Mouse (Mus musculus) heart, adult 2 months (tissue): Measurements from ENCODE around the gene Emp3. TPM values are rescaled to one million over a fixed set of nuclear protein-coding genes. Genes with fewer than 3 reads are reported as not detected.

Experiments
- DNase-seq, 2 experiments: peaks; one replicate each; pipeline ENCODE4 v3.0.0; 2021
- H3K27ac ChIP-seq: fragments of 200-600 bp; 2 replicates; pipeline ENCODE4 v1.8.1; 2022
- H3K27me3 ChIP-seq: fragments of 200-500 bp; 2 replicates; pipeline ENCODE4 v1.6.1; 2012; ENCODE audit warnings: mild to moderate bottlenecking, low read length, inconsistent platforms, mixed read lengths; ENCODE audit not compliant: control insufficient read depth, insufficient read depth
- H3K36me3 ChIP-seq: fragments of 200-500 bp; 2 replicates; pipeline ENCODE4 v1.6.1; 2012; ENCODE audit warnings: low read length, inconsistent platforms; ENCODE audit not compliant: control insufficient read depth, insufficient read depth
- H3K4me1 ChIP-seq: fragments of 200-500 bp; 2 replicates; pipeline ENCODE4 v1.6.1; 2011; ENCODE audit warnings: low read length; ENCODE audit not compliant: control insufficient read depth, insufficient read depth
- H3K4me3 ChIP-seq: fragments of 200-600 bp; 2 replicates; pipeline ENCODE4 v1.8.1; 2022
- H3K79me2 ChIP-seq: fragments of 200-500 bp; replicated peaks from 2 replicates; pipeline ENCODE4 v1.6.1; 2012; ENCODE audit warnings: mild to moderate bottlenecking, inconsistent platforms, low read length, moderate library complexity, mixed read lengths; ENCODE audit not compliant: control insufficient read depth, insufficient read depth
- H3K9ac ChIP-seq: fragments of 200-500 bp; 2 replicates; pipeline ENCODE4 v1.6.1; 2012; ENCODE audit warnings: low read depth, mild to moderate bottlenecking, control low read depth, inconsistent platforms, low read length, mixed read lengths
- CTCF ChIP-seq: fragments of 200-600 bp; IDR thresholded peaks from 2 replicates; pipeline ENCODE4 v1.8.1; 2022; ENCODE audit warnings: antibody characterized with exemption, mild to moderate bottlenecking, moderate library complexity
- EP300 ChIP-seq: fragments of 200-500 bp; IDR thresholded peaks from 2 replicates; pipeline ENCODE4 v1.6.1; 2011; ENCODE audit warnings: low read depth, low read length, control low read depth; ENCODE audit not compliant: insufficient read depth
- POLR2A ChIP-seq: fragments of 200-500 bp; IDR thresholded peaks from 2 replicates; pipeline ENCODE4 v1.6.1; 2011; ENCODE audit warnings: mild to moderate bottlenecking, low read depth, low read length, control low read depth; ENCODE audit not compliant: insufficient read depth
- WGBS: fragments of 180-500 bp; shearing (Covaris S2); methylation state at CpG from one replicate; pipeline ENCODE4 v1.1.7; 2018; 5-methylcytosine and 5-hydroxymethylcytosine counted together
- intact Hi-C: fragments of 180-260 bp; cut with DNase I; formaldehyde crosslinking; loops from one replicate; pipeline ENCODE4 v1.15.1; 2025
- polyA plus RNA-seq: library from polyadenylated mRNA; depleted of rRNA; stranded (reverse); fragments of >200 nt; gene quantifications from 2 replicates; pipeline ENCODE4 v1.2.3, GENCODE M21; 2012
- total RNA-seq, 2 experiments: library from RNA; stranded (reverse); gene quantifications; 2 replicates each; pipeline ENCODE4 v1.2.3; 2021

The Emp3 gene
- total and polyA plus RNA-seq, 3 experiments, result 24.2 to 77.7 (median 29.2) TPM

DNA sequence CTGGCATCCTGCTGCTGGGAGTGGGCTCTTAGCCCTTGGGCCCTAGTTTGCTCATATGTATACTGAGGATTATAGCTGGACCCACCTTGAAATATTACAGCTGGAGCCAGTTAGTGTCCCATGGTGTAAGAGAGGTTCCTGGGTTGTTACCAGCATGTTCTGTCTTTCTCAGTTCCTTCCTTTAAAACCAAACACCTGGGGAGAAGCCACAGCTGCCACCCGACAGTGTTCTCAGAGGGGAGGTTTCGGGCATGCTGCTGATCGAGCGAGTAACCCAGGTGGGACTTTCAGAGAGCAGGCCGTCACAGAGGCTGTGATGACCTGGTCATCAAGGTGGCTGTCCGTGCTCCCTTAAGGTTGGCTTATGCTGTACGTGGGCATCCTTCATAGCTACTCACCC, 44.3 kb downstream of the Emp3 start:
- intact Hi-C loops, result no loop called here
- DNase-seq, result no peak
- Histone ChIP-seq H3K4me1 (peaks cover 9% of the 10 kb centered on the region), H3K27me3 (no peaks in the 10 kb centered on the region), H3K9ac (no peak overlapping the region), H3K79me2 (peaks cover 9% of the 10 kb centered on the region), H3K36me3 (peaks cover 10% of the 10 kb centered on the region), H3K4me3 (no peak overlapping the region), H3K27ac (no peak overlapping the region)
- no peak for TF ChIP-seq POLR2A
- no peak for TF ChIP-seq CTCF
- no peak for TF ChIP-seq EP300
- 97% methylated on average over 7 of the region's 7 CpGs for WGBS

DNA sequence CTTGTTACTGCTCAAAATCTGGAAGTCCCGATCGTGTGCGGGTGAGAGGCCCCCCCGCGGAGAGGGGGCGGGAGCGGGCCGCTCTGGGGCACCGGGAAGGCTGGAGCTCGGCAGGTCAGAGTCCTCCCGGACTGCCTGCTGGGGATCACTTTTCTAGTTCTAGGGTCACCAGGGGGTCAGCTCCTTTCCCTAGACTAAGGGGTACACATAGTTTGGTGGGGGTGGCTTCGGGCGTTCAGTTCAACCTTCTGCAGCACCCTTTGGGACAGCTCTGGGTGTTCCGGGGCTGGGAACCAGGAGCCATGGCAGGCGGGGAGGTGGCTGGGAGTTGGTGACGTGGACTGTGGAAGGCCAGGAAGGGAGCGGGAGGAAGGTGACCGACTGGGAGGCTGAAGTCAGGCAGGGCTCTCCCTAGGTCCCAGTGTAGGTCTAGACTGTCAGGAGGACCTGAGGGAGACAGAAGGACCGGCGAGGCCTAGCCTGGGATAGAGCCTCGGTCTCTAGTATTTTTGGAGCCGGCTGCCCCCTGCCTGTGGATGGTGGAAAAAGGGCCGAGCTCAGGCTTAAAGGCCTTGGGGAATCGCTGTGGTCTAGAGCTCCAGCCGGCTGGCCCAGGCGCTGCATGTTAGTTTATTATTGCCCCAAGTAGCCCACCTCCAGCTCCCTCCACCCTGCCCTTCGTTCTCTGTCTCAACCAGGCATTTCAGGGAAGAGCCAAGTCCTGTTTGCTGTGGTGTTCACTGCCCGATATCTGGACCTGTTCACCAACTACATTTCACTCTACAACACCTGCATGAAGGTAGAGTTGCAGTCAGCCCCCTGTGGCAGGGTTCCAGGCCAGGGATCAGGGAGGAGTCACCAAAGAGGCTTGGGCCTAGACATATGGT, 47.9 kb downstream of the Emp3 start:
- H3K27ac ChIP-seq, result peak overlapping the region; percentile 92
- H3K79me2 ChIP-seq, result peaks cover 9% of the 10 kb centered on the region; the same call in 1 of the 2 replicates
- peaks cover 9% of the 10 kb centered on the region for H3K4me1 ChIP-seq
- peak; percentile 56 for TF ChIP-seq CTCF
- peak; percentile 33; the same call in 1 of the 2 replicates for TF ChIP-seq POLR2A
- TF ChIP-seq EP300, result no peak
- intact Hi-C loops, result loop anchor here (1.0 to 2.0 kb wide), 2 partner anchors 23 to 49 kb away; partner anchors contain the start of genes Syngr4 and Tmem143
- under 1% methylated on average over 28 of the region's 28 CpGs for WGBS
- H3K36me3 ChIP-seq, result peaks cover 10% of the 10 kb centered on the region
- peak overlapping the region; percentile 71 for H3K4me3 ChIP-seq
- peak; percentile 78 to 82 for DNase-seq
- peak overlapping the region; percentile 69 for H3K9ac ChIP-seq
- H3K27me3 ChIP-seq, result peaks cover 7% of the 10 kb centered on the region

DNA sequence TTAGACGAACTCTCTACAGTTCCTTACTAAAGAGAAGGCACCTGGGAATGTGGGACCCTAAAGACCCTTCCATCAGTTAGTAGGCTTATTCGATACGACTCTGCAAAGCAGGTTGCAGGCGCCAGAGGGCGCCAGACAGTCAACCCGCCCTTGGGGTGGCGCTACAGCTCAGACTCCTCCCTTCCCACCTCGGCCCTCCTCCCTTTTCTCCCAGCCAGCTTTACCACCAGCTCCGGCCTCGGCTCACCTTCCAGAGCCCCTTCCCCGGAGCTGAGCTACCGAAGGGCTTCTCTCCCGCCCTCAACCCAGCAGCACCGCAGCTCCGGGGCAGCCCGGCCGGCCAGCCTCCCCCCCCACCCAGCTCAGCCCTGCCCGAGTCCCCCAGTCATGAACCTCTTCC, 48.6 kb downstream of the Emp3 start, which contains the start of gene Kdelr1:
TSS of gene Kdelr1 (plus strand) at position 149 of the 400 bp plus-strand sequence.
- DNase-seq, result peak; percentile 91 to 94
- H3K9ac ChIP-seq, result peak within 1 kb of the TSS; percentile 69
- peaks cover 7% of the 10 kb centered on the region for H3K27me3 ChIP-seq
- no peak; the same call in none of the 2 replicates for TF ChIP-seq CTCF
- peak; percentile 79 for TF ChIP-seq POLR2A
- TF ChIP-seq EP300, result peak; percentile 63
- under 1% methylated on average over 18 of the region's 18 CpGs for WGBS
- H3K79me2 ChIP-seq, result peaks cover 9% of the 10 kb centered on the region; the same call in 1 of the 2 replicates
- H3K4me3 ChIP-seq, result peak within 1 kb of the TSS; percentile 71
- H3K36me3 ChIP-seq, result peaks cover 10% of the 10 kb centered on the region
- peak within 1 kb of the TSS; percentile 92 for H3K27ac ChIP-seq
- intact Hi-C loops, result loop anchor here (1.0 to 2.0 kb wide), 4 partner anchors 24 to 137 kb away; partner anchors contain the start of genes Syngr4 and Tmem143
- H3K4me1 ChIP-seq, result peaks cover 9% of the 10 kb centered on the region

- Histone ChIP-seq H3K4me3 (no peak overlapping the region), H3K9ac (peak overlapping the region; percentile 43), H3K4me1 (peaks cover 12% of the 10 kb centered on the region), H3K79me2 (0 out of 2 replicates have a peak, but pooled peaks cover 5% of the 10 kb centered on the region), H3K27ac (no peak overlapping the region), H3K27me3 (peaks cover 7% of the 10 kb centered on the region), H3K36me3 (peaks cover 10% of the 10 kb centered on the region)
- DNase-seq, result no peak
- 4% methylated on average over 30 of the region's 30 CpGs for WGBS
- intact Hi-C loops, result no loop called here
- TF ChIP-seq EP300, result no peak
- no peak for TF ChIP-seq CTCF
- no peak for TF ChIP-seq POLR2A
Observed at GRCm38 (mm10) chr7:45870282-45871058, 50.7 kb downstream of the Emp3 start.

- Histone ChIP-seq H3K27ac (no peak overlapping the region), H3K4me3 (no peak overlapping the region), H3K36me3 (peaks cover 7% of the 10 kb centered on the region), H3K4me1 (peaks cover 10% of the 10 kb centered on the region), H3K79me2 (0 out of 2 replicates have a peak, but pooled peaks cover 3% of the 10 kb centered on the region), H3K9ac (no peak overlapping the region), H3K27me3 (peaks cover 7% of the 10 kb centered on the region)
- TF ChIP-seq POLR2A (no peak), EP300 (no peak), CTCF (no peak)
- intact Hi-C loops, result no loop called here
- 9% methylated on average over 14 of the region's 14 CpGs for WGBS
- DNase-seq, result peak in 1 of 2 experiments; percentile 36
Observed at GRCm38 (mm10) chr7:45869787-45870186, 51.4 kb downstream of the Emp3 start.
